Comparison of ENCODE assay signal across 7 mouse cellular contexts in the genomic region with DNA sequence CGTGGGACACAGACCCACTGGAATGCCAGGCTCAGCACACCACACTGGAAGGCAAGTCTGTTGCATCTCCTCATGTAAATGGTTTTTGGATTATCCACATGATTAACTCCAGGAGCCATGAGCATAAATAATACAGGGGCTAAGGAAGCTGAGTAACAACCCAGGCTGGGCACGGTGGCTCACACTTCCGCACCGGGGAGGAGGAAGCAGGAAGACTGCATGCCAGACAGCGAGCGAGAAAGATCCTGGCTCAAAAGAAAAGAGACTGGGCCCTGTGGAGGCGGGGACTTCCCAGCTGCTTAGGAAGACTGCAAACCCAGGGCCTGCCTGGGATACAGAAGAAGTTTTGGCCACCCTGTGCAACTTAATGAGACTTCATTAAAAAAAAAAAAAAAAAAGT. TPM values are rescaled to one million over a fixed set of nuclear protein-coding genes. Genes with fewer than 3 reads are reported as not detected.
DNase-seq lines count a peak whose midpoint lies in the region; ATAC-seq and TF ChIP-seq lines count a peak whose summit lies in the region.

No protein-coding gene starts in this region.

- TF ChIP-seq CTCF in kidney, adult 2 months (conservative IDR thresholded peaks at IDR 0.05; ENCODE audit: insufficient read depth, insufficient read length, low read depth, low read length) = no peak

- 56% methylated on average over 7 of the region's 7 CpGs for WGBS in embryonic facial prominence, embryonic 10.5 days
- 21% methylated on average over 7 of the region's 7 CpGs for WGBS in kidney, adult 2 months

- H3K27ac ChIP-seq in embryonic facial prominence, embryonic 10.5 days (replicated peaks) = peak overlapping the region; percentile 44
- peak overlapping the region; percentile 15; the same call in 1 of the 2 replicates for H3K27ac ChIP-seq in kidney, adult 2 months (ENCODE audit: insufficient read depth, low read depth, low read length)

- H3K4me3 ChIP-seq in embryonic facial prominence, embryonic 10.5 days = no peak overlapping the region
- no peak overlapping the region for H3K4me3 ChIP-seq in kidney, adult 2 months (ENCODE audit: insufficient read depth, low read depth, low read length)

- peak; percentile 32 to 51 for DNase-seq in layer of hippocampus, postnatal 14 days (ENCODE audit: low spot score in 2 of 2)
- no peak for DNase-seq in layer of hippocampus, postnatal 25 days (ENCODE audit: extremely low spot score in 1 of 2, low spot score in 1 of 2)
- DNase-seq in embryonic facial prominence, embryonic 10.5 days (ENCODE audit: low spot score) = no peak
- peak; percentile 66 for DNase-seq in kidney, adult 2 months
- peak; percentile 52 to 65 for DNase-seq in lung, postnatal 4 days
- DNase-seq in embryo, embryonic 10.5 days (ENCODE audit: low spot score) = no peak

- H3K27me3 ChIP-seq in embryonic facial prominence, embryonic 10.5 days (replicated peaks; ENCODE audit: low read depth, poor library complexity, severe bottlenecking) = no peaks in the 10 kb centered on the region
- no peaks in the 10 kb centered on the region for H3K27me3 ChIP-seq in kidney, adult 2 months (replicated peaks; ENCODE audit: control insufficient read depth, insufficient read depth, low read length)

- H3K9me3 ChIP-seq in embryonic facial prominence, embryonic 10.5 days = no peaks in the 10 kb centered on the region

- no peak for TF ChIP-seq POLR2A in kidney, adult 2 months (IDR thresholded peaks at IDR 0.05; ENCODE audit: low read depth, low read length)

- H3K4me1 ChIP-seq in embryonic facial prominence, embryonic 10.5 days = peaks cover 50% of the 10 kb centered on the region
- H3K4me1 ChIP-seq in kidney, adult 2 months (ENCODE audit: control insufficient read depth, insufficient read depth, low read length) = peaks cover 14% of the 10 kb centered on the region

- no peak for ATAC-seq in megakaryocyte progenitor cell, adult 5-6 weeks (replicated peaks; ENCODE audit: poor library complexity)

- peaks cover 9% of the 10 kb centered on the region; the same call in 1 of the 2 replicates for H3K36me3 ChIP-seq in embryonic facial prominence, embryonic 10.5 days (replicated peaks)
- no peaks in the 10 kb centered on the region for H3K36me3 ChIP-seq in kidney, adult 2 months (ENCODE audit: control insufficient read depth, insufficient read depth, low read length)

RNA-seq across cellular contexts. Expression of a gene that starts 4.3 kb away (rescaled TPM):
- 100 to 1,000 TPM; 115 to 118 TPM for total RNA-seq in layer of hippocampus, postnatal 14 days (2021)
- total RNA-seq in layer of hippocampus, postnatal 25 days (2021) = 100 to 1,000 TPM; 104 to 105 TPM
- polyA plus RNA-seq in embryonic facial prominence, embryonic 10.5 days (2016; fragmentation: Nextera tagmentation; extraction: Ambion mirVana) = 1.9 and 2.1 TPM in 2 replicates
- polyA plus RNA-seq in kidney, adult 2 months (2012; rRNA removed) = 9.2 and 10.6 TPM in 2 replicates
- total RNA-seq in megakaryocyte progenitor cell, adult 5-6 weeks (2015) = 16.9 and 17.6 TPM in 2 replicates
- 17.2 and 28.6 TPM in 2 replicates for total RNA-seq in megakaryocyte progenitor cell, adult 5-6 weeks (2017)

RNA-seq across cellular contexts. Expression of a gene that starts 26.2 kb away (rescaled TPM):
- 10 to 100 TPM; 21.3 to 21.4 TPM for total RNA-seq in layer of hippocampus, postnatal 14 days (2021)
- total RNA-seq in layer of hippocampus, postnatal 25 days (2021) = 10 to 100 TPM; 19.2 to 20.6 TPM
- polyA plus RNA-seq in embryonic facial prominence, embryonic 10.5 days (2016; fragmentation: Nextera tagmentation; extraction: Ambion mirVana) = 22.0 and 24.2 TPM in 2 replicates
- polyA plus RNA-seq in kidney, adult 2 months (2012; rRNA removed) = 7.1 and 8.5 TPM in 2 replicates
- total RNA-seq in megakaryocyte progenitor cell, adult 5-6 weeks (2015) = 8.8 and 9.3 TPM in 2 replicates
- total RNA-seq in megakaryocyte progenitor cell, adult 5-6 weeks (2017) = 16.7 and 19.2 TPM in 2 replicates

RNA-seq across cellular contexts. Expression of a gene that starts 35.5 kb away (rescaled TPM):
- 1 to 10 TPM in 1 of 2 experiments, under 1 TPM in 1; 0.58 to 2.0 TPM for total RNA-seq in layer of hippocampus, postnatal 14 days (2021)
- 1 to 10 TPM in 1 of 2 experiments, under 1 TPM in 1; 0.63 to 1.3 TPM for total RNA-seq in layer of hippocampus, postnatal 25 days (2021)
- 0.85 and 1.1 TPM in 2 replicates for polyA plus RNA-seq in embryonic facial prominence, embryonic 10.5 days (2016; fragmentation: Nextera tagmentation; extraction: Ambion mirVana)
- not detected in 2 replicates for polyA plus RNA-seq in kidney, adult 2 months (2012; rRNA removed)
- 0.64 TPM in 1 of 2 replicates, not detected in the other for total RNA-seq in megakaryocyte progenitor cell, adult 5-6 weeks (2015)
- total RNA-seq in megakaryocyte progenitor cell, adult 5-6 weeks (2017) = 0.30 TPM in 1 of 2 replicates, not detected in the other

RNA-seq across cellular contexts. Expression of a gene that starts 37.0 kb away (rescaled TPM):
- total RNA-seq in layer of hippocampus, postnatal 14 days (2021) = 100 to 1,000 TPM; 140 to 149 TPM
- total RNA-seq in layer of hippocampus, postnatal 25 days (2021) = 100 to 1,000 TPM; 125 to 144 TPM
- polyA plus RNA-seq in embryonic facial prominence, embryonic 10.5 days (2016; fragmentation: Nextera tagmentation; extraction: Ambion mirVana) = 634 and 654 TPM in 2 replicates
- 397 and 399 TPM in 2 replicates for polyA plus RNA-seq in kidney, adult 2 months (2012; rRNA removed)
- 114 and 126 TPM in 2 replicates for total RNA-seq in megakaryocyte progenitor cell, adult 5-6 weeks (2015)
- 158 and 185 TPM in 2 replicates for total RNA-seq in megakaryocyte progenitor cell, adult 5-6 weeks (2017)

RNA-seq across cellular contexts. Expression of a gene that starts 39.9 kb away (rescaled TPM):
- 10 to 100 TPM; 29.9 to 32.7 TPM for total RNA-seq in layer of hippocampus, postnatal 14 days (2021)
- total RNA-seq in layer of hippocampus, postnatal 25 days (2021) = 10 to 100 TPM; 19.7 to 27.9 TPM
- 23.2 and 24.1 TPM in 2 replicates for polyA plus RNA-seq in embryonic facial prominence, embryonic 10.5 days (2016; fragmentation: Nextera tagmentation; extraction: Ambion mirVana)
- 53.9 and 56.5 TPM in 2 replicates for polyA plus RNA-seq in kidney, adult 2 months (2012; rRNA removed)
- 3.9 and 4.6 TPM in 2 replicates for total RNA-seq in megakaryocyte progenitor cell, adult 5-6 weeks (2015)
- total RNA-seq in megakaryocyte progenitor cell, adult 5-6 weeks (2017) = 1.2 and 1.5 TPM in 2 replicates

Comparison
In these comparisons a context has a peak if more than half of its experiments do, and no peak if none do; other contexts are left out.
1. DNase-seq: peak in layer of hippocampus, postnatal 14 days (2 of 2), kidney, adult 2 months (single experiment) and lung, postnatal 4 days (2 of 2); none in layer of hippocampus, postnatal 25 days (0 of 2), embryonic facial prominence, embryonic 10.5 days (single experiment) and embryo, embryonic 10.5 days (single experiment).